Mouse (Mus musculus): ENCODE measurements around the gene Rps6kb1.
A peak's percentile ranks its signal among the peaks of the same experiment; 100 is the strongest.

Gene Rps6kb1

DNA sequence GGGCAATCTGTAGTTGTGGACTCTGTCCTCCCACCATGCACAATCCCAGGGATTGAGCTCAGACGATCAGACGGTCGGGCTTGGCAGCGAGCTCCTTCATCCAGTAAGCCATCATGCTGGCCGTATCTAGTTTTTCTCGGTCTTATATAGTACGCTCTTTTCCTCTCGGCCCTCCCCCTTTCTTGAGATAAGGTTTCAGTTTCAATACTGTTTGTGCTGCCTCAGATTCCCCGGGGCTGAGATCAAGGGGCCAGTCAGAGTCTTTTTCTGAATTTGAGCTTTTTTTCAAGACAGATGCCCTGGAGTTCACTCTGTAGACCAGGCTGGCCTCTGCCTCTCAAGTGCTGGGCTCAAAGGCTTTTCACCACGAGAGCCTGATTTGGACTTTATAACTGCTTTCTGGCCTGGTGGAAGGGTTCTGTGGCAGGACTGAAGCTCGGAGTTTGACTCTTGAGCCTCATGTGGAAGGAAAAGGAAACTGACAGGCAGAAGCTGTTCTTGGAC, 36.7 kb upstream of the Rps6kb1 start:
- DNase-seq (ENCODE audit: low spot score): peak; percentile 85

- peak; percentile 62 for DNase-seq (ENCODE audit: low spot score)
Measured at GRCm38 (mm10) chr11:86580319-86581113, 35.9 kb upstream of the Rps6kb1 start.

DNA sequence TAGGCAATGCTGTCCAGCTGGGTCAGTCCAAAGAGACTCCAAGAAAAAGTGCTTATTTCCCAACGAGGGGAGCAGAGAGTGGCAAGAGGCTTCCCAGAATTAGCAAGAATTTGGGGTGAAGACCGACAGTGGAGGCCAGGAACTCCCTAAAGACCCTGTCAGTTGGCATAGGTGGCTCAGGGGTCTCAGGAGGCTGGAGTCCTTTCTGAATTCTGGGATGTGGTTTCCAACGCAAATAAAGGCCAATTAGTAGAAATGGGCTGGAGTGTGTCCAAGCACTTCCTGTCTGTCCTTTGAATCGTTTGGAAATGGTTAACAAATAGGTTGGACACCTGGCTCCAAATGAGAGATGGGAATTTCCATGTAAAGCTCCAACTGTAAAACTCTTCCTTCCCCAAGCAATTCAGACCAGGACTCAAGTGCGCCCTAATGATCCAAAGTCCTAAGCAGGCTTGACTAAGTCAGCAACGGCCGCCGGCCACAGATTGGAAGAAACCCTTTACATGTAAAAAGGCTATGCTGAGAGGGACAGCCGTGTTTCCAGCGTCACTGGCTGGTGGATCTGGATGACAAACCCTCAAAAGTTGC, 35.2 kb upstream of the Rps6kb1 start:
- peak; percentile 61 for DNase-seq (ENCODE audit: low spot score)

DNA sequence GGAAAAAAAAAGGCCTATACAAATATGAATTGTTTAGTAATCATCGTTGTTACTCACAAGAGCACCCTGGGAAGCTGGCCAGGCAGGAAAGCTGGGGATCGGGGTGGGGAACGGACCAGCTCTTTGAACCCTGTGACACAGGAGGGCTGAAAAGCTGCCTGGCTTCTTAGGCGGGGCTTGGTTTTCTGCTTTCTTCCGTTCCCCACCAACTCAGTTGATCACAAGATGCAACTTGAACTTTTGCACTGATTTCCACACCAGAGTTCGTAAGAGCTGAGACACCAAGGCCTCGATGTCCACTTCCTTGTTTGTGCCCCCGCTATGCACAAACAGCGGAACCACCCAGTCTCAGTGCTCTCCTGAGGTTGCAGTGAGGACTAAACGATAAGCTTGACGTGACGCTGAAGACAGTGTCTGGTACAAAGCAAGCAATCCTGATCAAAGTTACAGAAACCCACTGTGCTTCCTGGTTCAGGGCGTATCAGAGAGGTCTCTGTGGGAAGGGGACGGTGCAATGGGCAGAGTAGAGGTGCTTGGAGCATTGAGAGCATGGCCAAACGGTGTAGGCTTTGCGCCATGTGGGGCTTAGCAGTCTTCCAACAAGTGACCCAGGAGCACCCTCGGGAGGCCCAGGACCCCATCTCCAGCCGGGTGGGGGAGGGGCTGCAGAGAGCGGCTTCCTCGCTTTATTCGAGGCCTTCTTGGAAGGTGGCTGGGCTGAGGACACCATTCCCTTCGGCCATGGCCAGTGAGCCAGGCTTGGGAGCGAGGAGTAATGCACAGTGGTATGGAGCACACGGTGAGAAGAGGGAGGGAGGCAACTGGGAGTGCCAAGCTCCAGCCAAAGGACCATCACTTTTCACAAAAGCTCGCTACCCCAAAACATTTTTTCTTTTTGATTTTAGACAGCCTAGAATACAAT, 34.5 kb upstream of the Rps6kb1 start:
- peak; percentile 75 for DNase-seq (ENCODE audit: low spot score)

DNA sequence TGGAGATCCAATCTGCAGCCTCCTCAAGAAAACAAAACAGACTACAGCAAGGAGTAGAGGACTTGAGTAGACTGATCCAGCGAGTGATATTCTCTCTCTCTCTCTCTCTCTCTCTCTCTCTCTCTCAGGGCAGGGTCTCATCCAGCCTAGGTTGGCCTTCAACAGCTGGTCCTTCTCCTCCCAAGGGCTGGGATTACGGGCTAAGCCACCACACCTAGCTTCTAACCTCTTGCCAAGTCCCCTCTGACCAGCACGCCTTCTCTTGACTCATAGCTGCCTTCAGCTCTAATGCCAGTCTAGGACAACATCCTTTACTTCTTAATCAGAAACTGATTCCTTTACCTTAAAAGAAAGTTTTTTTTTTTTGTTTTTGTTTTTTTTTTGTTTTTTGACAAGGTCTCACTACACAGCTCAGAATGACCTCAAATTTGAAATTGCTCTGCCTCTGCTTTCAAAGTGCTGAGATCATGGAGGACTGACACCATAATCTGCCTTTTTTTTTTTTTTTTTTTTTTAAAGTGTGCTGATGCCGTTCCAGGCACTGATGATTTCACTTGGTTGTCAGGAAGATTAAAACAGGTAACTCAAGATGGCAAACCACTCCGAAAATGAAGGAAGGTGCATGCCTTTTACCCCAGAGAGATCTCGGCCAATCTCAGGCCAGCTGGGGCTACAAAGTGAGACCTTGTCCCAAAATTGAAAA, 33.7 kb upstream of the Rps6kb1 start:
- DNase-seq (ENCODE audit: low spot score): no peak

DNA sequence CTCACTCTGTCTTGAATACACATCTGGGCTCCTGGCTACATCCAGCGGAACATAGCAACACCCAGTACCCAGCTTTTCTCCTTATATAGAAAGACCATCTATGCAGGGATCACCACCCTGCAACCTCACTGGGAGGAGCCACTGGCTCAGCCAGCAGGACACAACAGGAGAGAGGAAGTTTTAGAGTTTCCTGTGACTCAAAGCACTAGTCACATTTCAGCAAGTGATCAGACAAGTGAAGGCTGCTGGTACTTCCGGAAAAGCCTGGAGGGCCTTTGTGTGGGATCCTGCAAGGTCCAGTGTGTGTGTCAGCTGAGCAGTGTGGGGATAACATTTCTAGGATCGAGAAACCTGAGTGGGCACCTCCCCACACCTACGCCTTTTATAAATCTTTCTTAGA, 32.6 kb upstream of the Rps6kb1 start:
- DNase-seq (ENCODE audit: low spot score): no peak

DNA sequence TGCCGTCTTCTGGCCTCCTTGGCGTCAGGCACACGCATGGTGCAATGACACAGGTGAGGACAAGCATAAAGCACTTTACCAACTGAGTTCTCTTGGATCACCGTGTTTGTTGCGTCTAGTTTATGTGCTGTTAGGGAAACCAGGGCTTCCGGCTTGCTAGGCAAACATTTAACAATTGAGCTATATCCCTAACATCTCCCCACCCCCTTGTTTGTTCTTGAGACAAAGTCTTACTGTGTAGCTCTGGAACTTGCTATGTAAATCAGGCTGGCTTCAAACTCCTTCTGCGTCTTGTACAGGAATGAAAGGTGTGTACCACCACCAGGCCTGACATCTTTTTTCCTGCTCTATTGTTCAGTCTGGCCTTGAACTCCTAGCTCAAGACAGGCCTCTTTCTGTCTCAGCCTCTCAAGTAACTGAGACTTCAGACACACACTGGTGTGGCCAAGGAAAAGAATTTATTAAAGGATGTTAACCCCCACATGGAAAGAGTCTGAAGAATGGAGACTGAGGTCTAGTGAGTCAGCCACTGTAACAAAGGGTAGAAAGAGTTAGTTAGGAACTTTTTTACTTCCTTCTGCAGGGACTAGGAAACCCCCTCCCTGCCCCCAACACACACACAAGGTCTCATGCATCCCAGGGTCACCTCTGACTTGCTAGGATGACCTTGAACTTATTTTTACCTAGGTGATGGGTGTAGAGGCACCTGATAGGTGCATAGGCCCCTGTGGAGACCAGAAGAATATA, 31.2 kb upstream of the Rps6kb1 start:
- no peak for DNase-seq (ENCODE audit: low spot score)

- no peak for DNase-seq (ENCODE audit: low spot score)
Measured at GRCm38 (mm10) chr11:86574408-86574807, 29.8 kb upstream of the Rps6kb1 start.

- no peak for DNase-seq (ENCODE audit: low spot score)
Measured at GRCm38 (mm10) chr11:86573646-86574231, 29.1 kb upstream of the Rps6kb1 start.

GRCm38 (mm10) chr11:86572623-86573022, 28.0 kb upstream of the Rps6kb1 start:
- no peak for DNase-seq (ENCODE audit: low spot score)

DNA sequence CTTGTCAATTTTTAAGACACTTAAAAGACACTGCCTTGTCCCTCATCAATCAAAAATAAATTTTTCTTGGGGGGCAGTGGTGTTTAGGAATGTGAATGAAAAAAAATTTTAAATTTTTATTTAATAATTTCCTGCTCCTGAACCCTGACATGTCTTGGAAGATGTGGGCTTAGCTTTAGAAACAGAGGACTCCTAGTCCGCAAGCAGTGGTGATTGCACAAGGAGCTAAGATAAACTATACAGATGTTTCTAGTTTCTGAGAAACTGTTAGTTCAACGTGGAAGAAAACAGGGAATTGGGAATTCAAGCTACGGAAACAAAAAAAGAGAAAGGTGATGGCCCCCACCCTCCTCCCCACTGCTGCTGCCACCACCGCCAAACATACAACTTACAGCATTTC, 27.3 kb upstream of the Rps6kb1 start:
- DNase-seq (ENCODE audit: low spot score): peak; percentile 41

DNA sequence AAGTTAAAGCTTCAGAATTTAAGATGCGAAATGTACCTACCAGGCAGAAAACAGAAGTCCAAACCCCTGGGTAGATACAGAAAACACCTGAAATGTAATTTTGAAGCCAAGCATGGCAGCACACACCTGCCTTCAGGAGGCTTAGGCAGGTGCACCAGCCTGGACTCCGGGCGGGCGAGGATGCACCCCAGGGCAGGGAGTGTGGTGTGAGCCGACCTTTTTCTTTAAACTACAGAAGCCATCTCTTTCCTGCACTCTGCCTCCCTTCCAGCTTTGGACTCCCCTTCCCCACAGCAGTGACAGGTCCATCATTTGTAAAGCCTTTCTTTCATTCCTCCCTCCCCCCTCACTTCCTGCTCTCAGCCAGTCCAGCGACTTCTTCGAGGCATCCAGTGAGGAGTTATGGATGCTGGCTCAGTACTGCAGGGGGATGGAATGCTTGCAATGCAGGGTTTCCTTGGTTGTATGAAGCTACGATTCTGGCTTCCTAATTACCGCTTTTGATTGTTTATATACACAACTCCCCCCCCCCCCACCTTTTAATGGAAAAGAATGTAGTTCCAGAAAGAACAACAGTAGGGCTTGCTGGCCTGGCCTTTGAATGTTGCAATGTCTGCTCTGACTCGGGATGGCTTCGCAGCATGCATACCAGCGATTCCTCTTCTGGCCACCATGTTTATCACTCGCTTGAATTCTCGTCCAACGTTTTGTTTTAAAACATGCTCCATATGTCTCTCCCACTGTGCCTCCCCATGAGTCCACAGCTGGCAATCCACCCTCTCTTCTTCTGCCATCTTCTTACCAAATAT, 26.6 kb upstream of the Rps6kb1 start:
- peak; percentile 48 for DNase-seq (ENCODE audit: low spot score)

- peak; percentile 60 for DNase-seq (ENCODE audit: low spot score)
Measured at GRCm38 (mm10) chr11:86570261-86570746, 25.7 kb upstream of the Rps6kb1 start.

GRCm38 (mm10) chr11:86568425-86568824, 23.8 kb upstream of the Rps6kb1 start:
- peak; percentile 68 for DNase-seq (ENCODE audit: low spot score)

GRCm38 (mm10) chr11:86558258-86558657, 13.7 kb upstream of the Rps6kb1 start:
- DNase-seq (ENCODE audit: low spot score): no peak

DNA sequence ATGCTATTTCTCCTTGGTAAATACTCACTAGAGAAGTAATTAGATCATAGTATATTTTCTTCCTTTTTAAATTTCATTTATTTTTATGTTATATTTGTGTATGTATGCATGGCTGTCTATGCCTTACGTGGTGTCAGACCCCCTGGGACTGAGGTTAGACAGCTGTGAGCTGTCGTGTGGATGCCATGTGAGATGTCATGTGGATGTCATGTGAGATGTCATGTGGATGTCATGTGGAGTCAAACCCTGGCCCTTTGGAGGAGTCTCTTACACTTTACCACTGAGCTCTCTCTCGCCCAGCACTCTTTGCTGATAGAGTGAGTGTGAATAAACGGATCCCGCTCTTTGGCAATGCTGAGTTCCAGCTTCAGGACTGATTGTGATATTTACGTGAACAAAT, 8.9 kb upstream of the Rps6kb1 start:
- DNase-seq (ENCODE audit: low spot score): no peak

GRCm38 (mm10) chr11:86547412-86547811, 2.8 kb upstream of the Rps6kb1 start:
- DNase-seq (ENCODE audit: low spot score): no peak

DNA sequence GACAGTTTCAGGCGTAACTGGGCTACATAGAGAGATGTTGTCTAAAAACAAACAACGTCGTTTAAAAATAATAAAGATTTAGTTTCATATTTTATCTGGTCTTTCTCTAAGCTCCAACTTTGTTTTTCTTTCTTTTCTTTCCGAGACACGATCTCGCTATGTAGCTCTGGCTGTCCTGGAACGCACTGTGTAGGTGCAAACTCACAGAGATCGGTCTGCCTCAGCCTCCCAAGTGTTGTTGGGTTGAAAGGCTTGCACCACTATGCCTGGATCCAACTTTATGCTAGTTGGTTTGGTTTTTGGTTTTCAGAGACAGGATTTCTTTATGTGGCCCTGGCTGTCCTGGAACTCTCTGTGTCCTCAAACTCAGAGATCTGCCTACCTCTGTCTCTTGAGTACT, 951 bp upstream of the Rps6kb1 start:
- DNase-seq (ENCODE audit: low spot score): no peak

- DNase-seq (ENCODE audit: low spot score): peak; percentile 52
Measured at GRCm38 (mm10) chr11:86543960-86544638, 506 bp downstream of the Rps6kb1 start.

All from adipocyte (in vitro differentiated cells).